In the genomic region with DNA sequence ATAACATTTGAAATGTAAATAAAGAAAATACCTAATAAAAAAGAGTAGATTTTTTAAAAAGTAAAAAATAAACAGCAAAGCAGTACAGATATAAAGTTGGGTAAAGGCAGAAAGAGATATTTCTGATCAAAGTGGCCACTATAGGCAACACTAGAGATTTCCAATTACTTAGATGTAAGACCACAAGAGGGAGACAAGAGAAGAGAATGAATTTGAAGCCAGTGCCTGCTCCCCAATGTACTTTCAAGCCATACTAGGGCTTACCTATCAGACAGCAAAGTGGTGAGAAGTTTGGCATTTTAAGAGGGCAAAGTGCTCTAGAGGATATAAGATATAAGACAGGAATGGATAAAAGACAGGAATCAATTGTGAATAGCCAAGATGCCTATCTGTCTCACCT, we compare ENCODE assay signal across 18 mouse cellular contexts.
A peak's percentile ranks its signal among the peaks of the same experiment; 100 is the strongest.
DNase-seq lines count a peak whose midpoint lies in the region; ATAC-seq and TF ChIP-seq lines count a peak whose summit lies in the region.
"Had no signal": no experiment of that assay in that cellular context is flagged by ENCODE, and none has a peak within 500 bp of the region (broad histone marks: within the 10 kb centered on the region; RNA-seq: fewer than 3 reads in every experiment).

No protein-coding gene starts in this region.

- no peak for ATAC-seq in midbrain, embryonic 15.5 days (replicated peaks)
- ATAC-seq: activated CD4-positive, CD25-positive, alpha-beta regulatory T cell, adult 4 months; inflammation-experienced regulatory T-cells, adult 6 months had no signal

- no peak for TF ChIP-seq POLR2A in brain, embryonic 14.5 days (IDR thresholded peaks at IDR 0.05; ENCODE audit: borderline replicate concordance, extremely low read depth, insufficient read depth, insufficient read length, poor library complexity, severe bottlenecking)
- no peak for TF ChIP-seq POLR2A in cerebellum, adult 2 months (IDR thresholded peaks at IDR 0.05; ENCODE audit: borderline replicate concordance, insufficient read depth, low read length)

- no peak overlapping the region for H3K4me2 ChIP-seq in midbrain, embryonic 15.5 days
- H3K4me2 ChIP-seq: limb, embryonic 13.5 days; stomach, embryonic 15.5 days had no signal

- H3K27me3 ChIP-seq in midbrain, embryonic 15.5 days (replicated peaks): no peaks in the 10 kb centered on the region
- H3K27me3 ChIP-seq in cerebellum, adult 2 months (ENCODE audit: control insufficient read depth, insufficient read depth, low read length): no peaks in the 10 kb centered on the region; the same call in 1 of the 2 replicates
- H3K27me3 ChIP-seq: limb, embryonic 13.5 days; megakaryocyte, embryonic 14.5 days; stomach, embryonic 15.5 days had no signal

- peak; percentile 9 for DNase-seq in heart, adult 11 months
- no peak for DNase-seq in heart, postnatal 4 days
- DNase-seq in left cerebral cortex, adult 2 months (ENCODE audit: extremely low spot score in 1 of 2, low spot score in 2 of 2): no peak
- DNase-seq in left cerebral cortex, postnatal 36 days (ENCODE audit: low spot score in 2 of 2): no peak
- DNase-seq in brain, embryonic 14.5 days (ENCODE audit: low read depth): peak; percentile 53
- no peak for DNase-seq in cerebellum, adult 11-12 months
- DNase-seq in cerebellum, adult 2 months: no peak
- DNase-seq: adrenal gland, postnatal 36 days; gastrocnemius, postnatal 14 days; layer of hippocampus, adult 9-11 months; lung, postnatal 14 days had no signal

- TF ChIP-seq CTCF in left cerebral cortex, adult 2 months (IDR thresholded peaks at IDR 0.05): peak; percentile 44
- no peak for TF ChIP-seq CTCF in brain, embryonic 14.5 days (IDR thresholded peaks at IDR 0.05; ENCODE audit: borderline replicate concordance, extremely low read depth, insufficient read depth, insufficient read length)
- no peak for TF ChIP-seq CTCF in cerebellum, adult 2 months (IDR thresholded peaks at IDR 0.05; ENCODE audit: borderline replicate concordance, insufficient read depth, low read depth, low read length)

- H3K27ac ChIP-seq in left cerebral cortex, adult 2 months: no peak overlapping the region
- H3K27ac ChIP-seq in midbrain, embryonic 15.5 days: 0 out of 2 replicates have a peak overlapping the region, but pooled peaks have one; percentile 57
- no peak overlapping the region for H3K27ac ChIP-seq in cerebellum, adult 2 months (ENCODE audit: insufficient read depth, low read length)
- H3K27ac ChIP-seq: limb, embryonic 13.5 days; liver, embryonic 14.5 days; stomach, embryonic 15.5 days had no signal

- no peaks in the 10 kb centered on the region for H3K36me3 ChIP-seq in midbrain, embryonic 15.5 days (replicated peaks)
- H3K36me3 ChIP-seq: limb, embryonic 13.5 days; stomach, embryonic 15.5 days had no signal

- H3K9ac ChIP-seq in midbrain, embryonic 15.5 days: no peak overlapping the region
- H3K9ac ChIP-seq: limb, embryonic 13.5 days; liver, embryonic 14.5 days; stomach, embryonic 15.5 days had no signal

- H3K4me1 ChIP-seq in midbrain, embryonic 15.5 days: peaks cover 16% of the 10 kb centered on the region
- H3K4me1 ChIP-seq in cerebellum, adult 2 months (ENCODE audit: control insufficient read depth, insufficient read depth, low read length): no peaks in the 10 kb centered on the region
- H3K4me1 ChIP-seq: megakaryocyte, embryonic 14.5 days; stomach, embryonic 15.5 days had no signal

- intact Hi-C loops in left cerebral cortex, adult 2 months (cut with DNase I): loop anchor here (2.0 to 10.0 kb wide), 3 partner anchors 144 to 646 kb away; a partner anchor contains a TSS
- intact Hi-C loops in left cerebral cortex, postnatal 36 days (cut with DNase I): loop anchor here (5.0 kb wide), 2 partner anchors 142 to 248 kb away; no protein-coding TSS in a partner anchor

- no peak overlapping the region for H3K4me3 ChIP-seq in left cerebral cortex, adult 2 months
- no peak overlapping the region for H3K4me3 ChIP-seq in midbrain, embryonic 15.5 days
- no peak overlapping the region for H3K4me3 ChIP-seq in cerebellum, adult 2 months (replicated peaks; ENCODE audit: insufficient read depth, low read depth, low read length)
- H3K4me3 ChIP-seq: limb, embryonic 13.5 days; megakaryocyte, embryonic 14.5 days; stomach, embryonic 15.5 days had no signal

- no peaks in the 10 kb centered on the region for H3K9me3 ChIP-seq in midbrain, embryonic 15.5 days
- H3K9me3 ChIP-seq: limb, embryonic 13.5 days; stomach, embryonic 15.5 days had no signal

Comparison
In these comparisons a context has a peak if more than half of its experiments do, and no peak if none do; other contexts are left out.
1. DNase-seq: peak in heart, adult 11 months (single experiment) and brain, embryonic 14.5 days (single experiment); none in heart, postnatal 4 days (single experiment), left cerebral cortex, adult 2 months (0 of 2), left cerebral cortex, postnatal 36 days (0 of 2), cerebellum, adult 11-12 months (single experiment) and cerebellum, adult 2 months (0 of 2).